Mouse (Mus musculus) spleen, postnatal 36 days (tissue): Measurements from ENCODE around the gene Rnf138rt1.

Experiments
- DNase-seq, 2 experiments: peaks; one replicate each; pipeline ENCODE4 v3.0.0; 2022; ENCODE audit warnings: low spot score in 2 of 2, mixed read lengths in 1 of 2

Rnf138rt1 gene

GRCm38 (mm10) chrX:163760617-163761434 lies at the start of gene Rnf138rt1:
Gene Rnf138rt1 (minus strand): TSS chrX:163761329.
- no peak for DNase-seq

DNA sequence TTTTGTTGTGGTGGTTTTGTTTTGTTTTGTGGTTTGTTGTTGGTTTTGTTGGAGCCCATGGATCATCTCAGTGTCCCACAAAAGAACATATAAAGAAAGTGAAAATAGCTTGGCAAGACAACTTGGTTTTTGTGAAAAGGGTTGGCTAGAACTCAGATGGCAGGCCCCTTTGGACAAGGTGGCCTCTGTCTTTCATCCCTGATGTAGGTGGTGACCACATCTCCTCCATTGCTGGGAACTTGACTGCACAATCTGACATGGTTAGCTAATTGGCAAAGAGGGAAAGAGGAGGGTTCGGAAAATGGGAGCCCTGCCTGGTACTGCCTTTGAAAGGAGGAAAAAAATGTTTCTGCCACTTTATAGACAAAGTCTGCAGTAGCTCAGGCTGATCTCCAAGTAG lies 46.1 kb upstream of the Rnf138rt1 start:
- DNase-seq: no peak

GRCm38 (mm10) chrX:163766290-163766689 lies 5.2 kb upstream of the Rnf138rt1 start:
- no peak for DNase-seq

GRCm38 (mm10) chrX:163761435-163761828 lies 303 bp upstream of the Rnf138rt1 start:
- no peak for DNase-seq

DNA sequence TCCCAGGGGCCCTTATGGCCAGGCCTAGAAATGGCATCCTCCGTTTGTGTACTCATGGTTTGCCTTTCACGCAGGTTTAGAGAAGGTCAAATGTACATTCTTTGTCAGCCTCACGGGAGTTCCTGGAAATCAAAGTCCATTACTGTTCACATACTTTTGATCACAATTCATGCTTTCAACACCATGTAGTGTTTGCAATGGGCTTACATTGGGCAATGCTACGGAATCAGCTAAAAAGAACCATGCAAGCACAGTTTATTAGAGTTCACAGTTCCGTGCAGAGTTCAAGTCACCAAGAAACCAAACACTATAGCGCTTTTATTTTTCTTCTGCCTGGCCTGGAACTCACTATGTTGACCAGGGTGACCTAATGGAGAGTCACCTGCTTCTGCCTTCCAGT lies 15.1 kb downstream of the Rnf138rt1 start:
- no peak for DNase-seq

DNA sequence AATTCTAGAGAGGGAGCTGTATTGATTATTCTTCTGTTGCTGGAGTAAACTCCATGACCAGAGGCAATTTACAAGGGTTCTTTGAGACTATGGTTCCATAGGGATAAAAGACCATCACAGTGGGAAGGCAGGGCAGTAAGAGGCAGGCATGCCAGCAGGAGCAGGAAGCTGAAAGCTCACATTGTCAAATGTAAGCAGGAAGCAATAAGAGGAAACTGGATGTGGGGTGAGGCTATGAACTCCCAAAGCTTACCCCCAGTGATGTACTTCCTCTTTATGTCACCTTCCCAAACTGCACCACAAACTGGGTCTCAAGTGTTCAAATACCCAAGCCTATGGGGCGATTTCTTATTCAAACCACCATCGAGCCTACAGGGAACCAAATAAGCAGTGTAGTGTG lies 17.2 kb downstream of the Rnf138rt1 start:
- no peak for DNase-seq

DNA sequence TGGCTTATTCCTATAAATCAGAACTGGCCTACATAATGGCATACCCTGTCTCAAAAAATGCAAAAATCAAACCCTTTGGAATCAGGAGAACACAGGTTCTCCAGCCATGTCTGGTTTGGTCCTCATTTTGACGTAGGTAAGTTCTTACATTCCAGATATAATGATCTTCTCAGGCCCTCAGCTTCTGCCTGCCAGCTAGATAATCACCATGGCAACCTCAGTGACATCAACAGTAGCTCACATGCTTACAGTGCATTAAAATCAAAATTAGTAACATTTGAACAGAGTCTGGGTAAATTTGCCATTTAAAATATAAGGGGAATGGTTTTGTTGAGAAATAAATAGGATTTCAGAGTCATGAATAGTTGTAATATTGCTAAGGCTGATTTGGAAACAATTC lies 22.2 kb downstream of the Rnf138rt1 start:
- no peak for DNase-seq

DNA sequence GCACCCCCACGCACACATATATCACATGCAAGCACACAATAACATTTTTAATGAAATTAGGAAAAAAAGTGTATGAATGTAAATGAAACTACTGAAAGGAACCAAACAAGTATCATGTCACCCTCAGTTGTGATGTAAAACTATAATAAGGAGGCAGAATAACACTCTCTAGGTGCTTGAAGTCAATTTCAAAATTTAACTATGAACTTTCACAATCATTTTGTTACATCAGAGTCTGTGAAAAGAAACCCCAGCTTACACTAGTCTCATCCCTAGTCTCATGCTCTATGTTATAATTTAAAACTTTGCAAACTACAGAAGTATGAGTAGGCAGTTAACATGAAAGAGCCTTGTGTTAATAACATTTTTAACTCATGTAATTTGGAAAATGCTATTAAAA lies 27.0 kb downstream of the Rnf138rt1 start:
- DNase-seq: no peak

DNA sequence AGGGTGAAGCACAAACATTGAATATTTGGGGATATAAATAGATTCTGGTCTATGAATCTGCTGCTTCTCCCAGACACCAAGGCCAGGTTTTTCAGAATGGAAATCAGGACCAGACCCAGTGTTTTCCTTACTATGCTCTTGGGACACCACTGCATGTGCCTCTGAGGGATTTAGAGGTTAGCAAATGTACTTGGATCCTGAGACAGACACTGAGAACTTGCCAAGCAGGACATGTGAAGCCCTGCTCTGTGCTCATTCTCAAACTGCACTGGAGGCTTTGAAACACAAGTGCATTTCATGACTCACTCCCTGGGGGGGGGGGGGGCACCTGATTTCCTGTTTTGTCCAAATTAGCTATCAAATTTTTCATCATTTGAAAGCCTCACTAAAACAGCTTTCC lies 37.5 kb downstream of the Rnf138rt1 start:
- no peak for DNase-seq

GRCm38 (mm10) chrX:163722785-163723577 lies 38.1 kb downstream of the Rnf138rt1 start:
- DNase-seq: no peak

- no peak for DNase-seq
These were observed 40.5 kb downstream of the Rnf138rt1 start for GRCm38 (mm10) chrX:163720597-163720996.
